Mouse (Mus musculus): ENCODE data around the gene Tnfaip8l2. TPM values are rescaled to one million over a fixed set of nuclear protein-coding genes. Genes with fewer than 3 reads are reported as not detected.
A peak's percentile ranks its signal among the peaks of the same experiment; 100 is the strongest.
"Not testable (repeated sequence)": the region's sequence is repeated elsewhere in the genome, so short reads cannot be mapped to it uniquely, and the experiment has no call there.

The Tnfaip8l2 gene
- polyA plus RNA-seq, 1 experiment: 34.2 TPM

GRCm38 (mm10) chr3:95129226-95129651 is 12.9 kb downstream of the Tnfaip8l2 start:
- no peak overlapping the region for H3K4me3 ChIP-seq (replicated peaks)
- peaks cover 81% of the 10 kb centered on the region for H3K36me3 ChIP-seq (replicated peaks; ENCODE audit: low read length)
- no peaks in the 10 kb centered on the region for H3K27me3 ChIP-seq (replicated peaks)
- no peaks in the 10 kb centered on the region for H3K9me3 ChIP-seq
- TF ChIP-seq GATA1 (IDR thresholded peaks at IDR 0.05; ENCODE audit: borderline replicate concordance, low read length): no peak
- no peak for TF ChIP-seq FLI1 (IDR thresholded peaks at IDR 0.05; ENCODE audit: low read length)
- peaks cover 20% of the 10 kb centered on the region for H3K4me1 ChIP-seq

GRCm38 (mm10) chr3:95124972-95125371 is 17.2 kb downstream of the Tnfaip8l2 start:
- no peak overlapping the region for H3K4me3 ChIP-seq (replicated peaks)
- H3K9me3 ChIP-seq: no peaks in the 10 kb centered on the region
- H3K4me1 ChIP-seq: peaks cover 32% of the 10 kb centered on the region
- peaks cover 91% of the 10 kb centered on the region for H3K36me3 ChIP-seq (replicated peaks; ENCODE audit: low read length)
- no peak for TF ChIP-seq GATA1 (IDR thresholded peaks at IDR 0.05; ENCODE audit: borderline replicate concordance, low read length)
- no peaks in the 10 kb centered on the region for H3K27me3 ChIP-seq (replicated peaks)

- H3K4me1 ChIP-seq: peaks cover 36% of the 10 kb centered on the region
- no peaks in the 10 kb centered on the region for H3K9me3 ChIP-seq
- TF ChIP-seq FLI1 (IDR thresholded peaks at IDR 0.05; ENCODE audit: low read length): no peak
- peaks cover 91% of the 10 kb centered on the region for H3K36me3 ChIP-seq (replicated peaks; ENCODE audit: low read length)
- H3K27me3 ChIP-seq (replicated peaks): no peaks in the 10 kb centered on the region
- no peak within 1 kb of the TSS for H3K4me3 ChIP-seq (replicated peaks)
Observed at GRCm38 (mm10) chr3:95124246-95124645, 17.9 kb downstream of the Tnfaip8l2 start, which contains the start of gene Tmod4. TSS of gene Tmod4 (plus strand) at chr3:95124476.

- Histone ChIP-seq H3K27me3 (replicated peaks) (no peaks in the 10 kb centered on the region), H3K4me3 (replicated peaks) (no peak overlapping the region), H3K36me3 (replicated peaks; ENCODE audit: low read length) (peaks cover 90% of the 10 kb centered on the region), H3K4me1 (peaks cover 49% of the 10 kb centered on the region), H3K9me3 (no peaks in the 10 kb centered on the region)
- no peak for TF ChIP-seq GATA1 (IDR thresholded peaks at IDR 0.05; ENCODE audit: borderline replicate concordance, low read length)
- TF ChIP-seq FLI1 (IDR thresholded peaks at IDR 0.05; ENCODE audit: low read length): no peak
Observed at GRCm38 (mm10) chr3:95121580-95121979, 20.6 kb downstream of the Tnfaip8l2 start.

- Histone ChIP-seq H3K4me1 (peaks cover 57% of the 10 kb centered on the region), H3K9me3 (no peaks in the 10 kb centered on the region), H3K4me3 (replicated peaks) (peak overlapping the region; percentile 18), H3K36me3 (replicated peaks; ENCODE audit: low read length) (peaks cover 81% of the 10 kb centered on the region), H3K27me3 (replicated peaks) (no peaks in the 10 kb centered on the region)
- TF ChIP-seq FLI1 (IDR thresholded peaks at IDR 0.05; ENCODE audit: low read length): no peak
- no peak for TF ChIP-seq GATA1 (IDR thresholded peaks at IDR 0.05; ENCODE audit: borderline replicate concordance, low read length)
Observed at GRCm38 (mm10) chr3:95117751-95118150, 24.4 kb downstream of the Tnfaip8l2 start.

GRCm38 (mm10) chr3:95112760-95113159 is 29.4 kb downstream of the Tnfaip8l2 start:
- peak overlapping the region; percentile 82 for H3K4me3 ChIP-seq (replicated peaks)
- H3K4me1 ChIP-seq: peaks cover 49% of the 10 kb centered on the region
- peaks cover 35% of the 10 kb centered on the region for H3K36me3 ChIP-seq (replicated peaks; ENCODE audit: low read length)
- no peak for TF ChIP-seq GATA1 (IDR thresholded peaks at IDR 0.05; ENCODE audit: borderline replicate concordance, low read length)
- TF ChIP-seq FLI1 (IDR thresholded peaks at IDR 0.05; ENCODE audit: low read length): no peak
- no peaks in the 10 kb centered on the region for H3K9me3 ChIP-seq
- no peaks in the 10 kb centered on the region for H3K27me3 ChIP-seq (replicated peaks)

GRCm38 (mm10) chr3:95110911-95111726 is 31.0 kb downstream of the Tnfaip8l2 start, which contains the start of gene Vps72:
TSS of gene Vps72 (plus strand) at chr3:95111022.
- Histone ChIP-seq H3K4me3 (replicated peaks) (peak within 1 kb of the TSS; percentile 97), H3K9me3 (no peaks in the 10 kb centered on the region), H3K36me3 (replicated peaks; ENCODE audit: low read length) (peaks cover 25% of the 10 kb centered on the region), H3K4me1 (peaks cover 38% of the 10 kb centered on the region), H3K27me3 (replicated peaks) (no peaks in the 10 kb centered on the region)
- TF ChIP-seq FLI1 (IDR thresholded peaks at IDR 0.05; ENCODE audit: low read length): no peak

GRCm38 (mm10) chr3:95107898-95108297 is 34.3 kb downstream of the Tnfaip8l2 start:
- peaks cover 45% of the 10 kb centered on the region for H3K4me1 ChIP-seq
- H3K4me3 ChIP-seq (replicated peaks): no peak overlapping the region
- TF ChIP-seq FLI1 (IDR thresholded peaks at IDR 0.05; ENCODE audit: low read length) (no peak), GATA1 (IDR thresholded peaks at IDR 0.05; ENCODE audit: borderline replicate concordance, low read length) (no peak)
- no peaks in the 10 kb centered on the region for H3K9me3 ChIP-seq
- H3K27me3 ChIP-seq (replicated peaks): no peaks in the 10 kb centered on the region
- peaks cover 11% of the 10 kb centered on the region for H3K36me3 ChIP-seq (replicated peaks; ENCODE audit: low read length)

GRCm38 (mm10) chr3:95107308-95107707 is 34.9 kb downstream of the Tnfaip8l2 start:
- Histone ChIP-seq H3K4me1 (peaks cover 42% of the 10 kb centered on the region), H3K36me3 (replicated peaks; ENCODE audit: low read length) (peaks cover 14% of the 10 kb centered on the region), H3K4me3 (replicated peaks) (peak overlapping the region; percentile 98)
- not testable (repeated sequence) for H3K27me3 ChIP-seq (replicated peaks); H3K9me3 ChIP-seq

- TF ChIP-seq FLI1 (IDR thresholded peaks at IDR 0.05; ENCODE audit: low read length) (no peak), GATA1 (IDR thresholded peaks at IDR 0.05; ENCODE audit: borderline replicate concordance, low read length) (no peak)
- H3K4me3 ChIP-seq (replicated peaks): peak within 1 kb of the TSS; percentile 98
Observed at GRCm38 (mm10) chr3:95106338-95107117, 35.6 kb downstream of the Tnfaip8l2 start, which contains the start of gene Pip5k1a. TSS of gene Pip5k1a (minus strand) at chr3:95106930.

More at GRCm38 (mm10) chr3:95106338-95107117, 35.6 kb downstream of the Tnfaip8l2 start, which contains the start of gene Pip5k1a:
- H3K36me3 ChIP-seq (replicated peaks; ENCODE audit: low read length): peaks cover 22% of the 10 kb centered on the region
- H3K27me3 ChIP-seq (replicated peaks): no peaks in the 10 kb centered on the region
- no peaks in the 10 kb centered on the region for H3K9me3 ChIP-seq
- H3K4me1 ChIP-seq: peaks cover 45% of the 10 kb centered on the region

Data from megakaryocyte, embryonic 14.5 days (primary cell).